Mouse (Mus musculus) limb, embryonic 13.5 days (tissue): ENCODE measurements around the gene Cop1. TPM values are rescaled to one million over a fixed set of nuclear protein-coding genes. Genes with fewer than 3 reads are reported as not detected.

Source experiments
- ATAC-seq: fragments of 200-750 bp; cut with Nextera tagmentation; 2 replicates; pipeline ENCODE4 v1.8.0; 2017; ENCODE audit warnings: low read depth, moderate number of reproducible peaks, moderate TSS enrichment; ENCODE audit not compliant: low FRiP score
- H3K27ac ChIP-seq: fragments of 300-500 bp; sonication (generic); 2 replicates; pipeline ENCODE4 v1.5.1; 2015; ENCODE audit warnings: inconsistent platforms, mild to moderate bottlenecking, moderate library complexity
- H3K27me3 ChIP-seq: fragments of 300-500 bp; sonication (generic); 2 replicates; pipeline ENCODE4 v1.6.1; 2015; ENCODE audit warnings: mild to moderate bottlenecking, inconsistent platforms
- H3K36me3 ChIP-seq: fragments of 300-500 bp; sonication (generic); 2 replicates; pipeline ENCODE4 v1.6.1; 2015; ENCODE audit warnings: inconsistent platforms, mild to moderate bottlenecking, moderate library complexity
- H3K4me1 ChIP-seq: fragments of 300-500 bp; sonication (generic); 2 replicates; pipeline ENCODE4 v1.6.1; 2015; ENCODE audit warnings: inconsistent platforms
- H3K4me2 ChIP-seq: fragments of 300-500 bp; sonication (generic); replicated peaks from 2 replicates; pipeline ENCODE4 v1.6.1; 2015; ENCODE audit warnings: inconsistent platforms, mild to moderate bottlenecking, moderate library complexity
- H3K4me3 ChIP-seq: fragments of 300-500 bp; sonication (generic); 2 replicates; pipeline ENCODE4 v1.5.1; 2015; ENCODE audit warnings: moderate library complexity, mild to moderate bottlenecking, inconsistent platforms
- H3K9ac ChIP-seq: fragments of 300-500 bp; sonication (generic); 2 replicates; pipeline ENCODE4 v1.6.1; 2015; ENCODE audit warnings: mild to moderate bottlenecking, inconsistent platforms
- H3K9me3 ChIP-seq: fragments of 300-500 bp; sonication (generic); 2 replicates; pipeline ENCODE4 v1.6.1; 2016; ENCODE audit warnings: inconsistent platforms
- WGBS: fragments of 180-500 bp; shearing (Covaris S2); methylation state at CpG from one replicate; pipeline ENCODE4 v1.1.7; 2015; 5-methylcytosine and 5-hydroxymethylcytosine counted together
- polyA plus RNA-seq: library from polyadenylated mRNA; unstranded; fragments of >200 nt; fragmentation: Nextera tagmentation; extraction: Ambion mirVana; gene quantifications from 2 replicates; pipeline ENCODE4 v1.2.1, GENCODE M21; 2015

Gene Cop1
- polyA plus RNA-seq, 1 experiment from 2014 or later = 35.2 TPM

DNA sequence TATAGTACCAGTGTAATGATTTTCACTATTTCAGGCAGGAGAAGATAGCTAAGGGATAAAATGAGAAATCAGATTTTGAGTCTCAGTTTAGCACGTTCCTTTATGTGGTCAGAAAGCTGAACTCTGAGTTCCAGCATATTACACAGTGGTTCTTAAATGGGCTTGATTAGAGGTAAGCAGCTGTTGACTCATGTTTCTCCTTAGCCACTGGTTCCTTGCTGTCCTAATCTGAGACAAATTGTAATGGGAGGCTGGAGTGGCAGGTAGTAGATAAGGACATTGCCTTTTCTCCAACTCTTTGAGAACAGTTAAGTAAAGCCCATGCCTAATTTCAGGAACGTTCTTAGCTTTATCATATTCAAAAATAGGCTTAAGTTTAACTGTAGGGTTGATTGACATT is 3.6 kb downstream of the Cop1 start:
- no peak overlapping the region for H3K4me3 ChIP-seq

DNA sequence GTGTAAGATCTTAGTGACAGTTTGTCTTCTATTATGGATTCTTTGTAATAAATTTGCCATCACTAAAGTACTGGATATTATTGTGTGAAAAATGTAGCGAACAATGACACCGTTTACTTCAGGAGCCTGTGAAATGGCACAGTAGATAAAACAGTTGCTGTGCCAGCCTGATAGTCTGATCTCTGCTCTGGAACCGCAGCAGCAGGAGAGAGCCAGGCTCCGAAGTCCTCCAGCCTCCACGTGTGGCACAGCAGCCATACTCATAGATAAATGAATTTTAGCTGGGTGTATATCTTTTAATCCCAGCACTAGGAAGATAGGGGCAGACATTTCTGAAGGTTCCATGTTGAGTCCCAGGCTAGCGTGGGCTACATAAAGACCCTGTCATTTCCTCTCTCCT is 6.0 kb downstream of the Cop1 start:
- no peaks in the 10 kb centered on the region for H3K9me3 ChIP-seq
- no peak overlapping the region for H3K4me2 ChIP-seq
- H3K4me3 ChIP-seq = no peak overlapping the region
- H3K36me3 ChIP-seq = peaks cover 19% of the 10 kb centered on the region
- peaks cover 24% of the 10 kb centered on the region for H3K4me1 ChIP-seq
- H3K9ac ChIP-seq = no peak overlapping the region
- no peak overlapping the region for H3K27ac ChIP-seq
- no peaks in the 10 kb centered on the region for H3K27me3 ChIP-seq
- WGBS = 86% methylated on average over 6 of the region's 6 CpGs
- ATAC-seq = no peak

More for the DNA sequence above, 3.6 kb downstream of the Cop1 start:
- Histone ChIP-seq H3K4me1 (peaks cover 25% of the 10 kb centered on the region), H3K27me3 (no peaks in the 10 kb centered on the region), H3K9me3 (no peaks in the 10 kb centered on the region), H3K4me2 (no peak overlapping the region), H3K9ac (no peak overlapping the region), H3K27ac (no peak overlapping the region), H3K36me3 (peaks cover 10% of the 10 kb centered on the region)
- 75% methylated on average over 2 of the region's 2 CpGs for WGBS
- ATAC-seq = no peak

DNA sequence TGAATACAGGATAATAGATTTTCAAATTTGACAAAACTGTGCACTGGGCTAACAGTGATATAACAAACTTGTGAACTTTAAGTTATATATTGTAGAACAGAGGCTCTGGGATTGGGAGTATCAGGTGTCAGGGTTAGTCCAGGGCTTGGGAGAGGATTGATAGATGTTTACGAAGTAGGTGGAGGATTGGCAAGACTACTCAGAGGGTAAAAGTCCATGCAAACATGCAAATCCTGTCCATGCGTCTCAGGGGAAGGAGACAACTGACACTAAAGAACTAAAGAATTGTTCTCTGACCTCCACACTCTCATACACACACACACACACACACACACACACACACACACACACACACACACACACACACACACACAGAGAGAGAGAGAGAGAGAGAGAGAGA is 18.2 kb downstream of the Cop1 start:
- Histone ChIP-seq H3K9me3 (no peaks in the 10 kb centered on the region), H3K27me3 (no peaks in the 10 kb centered on the region), H3K4me2 (no peak overlapping the region), H3K4me3 (no peak overlapping the region), H3K4me1 (no peaks in the 10 kb centered on the region), H3K36me3 (peaks cover 36% of the 10 kb centered on the region), H3K27ac (no peak overlapping the region), H3K9ac (no peak overlapping the region)
- 80% methylated on average over 2 of the region's 2 CpGs for WGBS
- no peak for ATAC-seq

- no peak overlapping the region for H3K4me2 ChIP-seq
- no peak for ATAC-seq
- H3K4me3 ChIP-seq = no peak overlapping the region
- peaks cover 41% of the 10 kb centered on the region for H3K36me3 ChIP-seq
- no peaks in the 10 kb centered on the region for H3K27me3 ChIP-seq
- 92% methylated on average over 2 of the region's 2 CpGs for WGBS
- no peak overlapping the region for H3K27ac ChIP-seq
- H3K9me3 ChIP-seq = no peaks in the 10 kb centered on the region
- H3K4me1 ChIP-seq = no peaks in the 10 kb centered on the region
- H3K9ac ChIP-seq = no peak overlapping the region
Measured at GRCm38 (mm10) chr1:159253078-159253477, 21.0 kb downstream of the Cop1 start.

DNA sequence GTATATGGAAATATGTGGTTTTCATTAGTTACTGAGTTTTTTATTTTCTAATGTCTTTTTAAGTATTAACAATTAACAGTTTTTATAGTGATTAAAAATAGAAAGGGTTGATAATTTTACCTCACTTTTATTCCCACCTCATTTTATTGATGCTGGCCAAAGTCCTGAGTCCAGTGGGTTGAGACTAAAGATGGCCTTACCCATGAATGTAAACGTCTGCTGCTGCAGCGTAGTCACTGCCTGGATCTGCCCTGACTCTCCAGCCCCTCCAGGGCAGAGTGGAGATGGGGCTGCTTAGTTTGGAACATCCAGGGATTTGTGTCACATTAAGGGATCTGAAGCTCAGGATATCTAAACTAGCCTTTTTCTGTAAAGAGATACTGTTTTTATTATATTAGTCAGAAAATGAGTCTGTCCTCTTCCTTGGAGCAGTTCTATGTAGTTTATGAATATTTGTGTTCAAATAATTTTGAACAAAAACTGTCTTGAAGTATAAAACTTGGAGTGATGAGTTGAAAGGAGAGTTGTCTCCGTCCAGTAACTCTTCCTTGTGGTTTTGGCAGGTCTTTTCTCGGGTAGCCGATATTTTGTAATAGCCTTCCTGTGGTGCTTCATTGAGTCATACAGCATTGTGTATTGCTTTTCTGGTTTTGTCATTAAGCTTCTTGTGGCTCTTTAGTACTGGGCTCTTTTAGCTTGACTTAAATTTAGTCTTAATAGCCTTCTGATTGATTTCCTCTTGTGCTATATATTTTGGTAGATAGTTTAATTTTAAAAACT is 23.0 kb downstream of the Cop1 start:
- no peak for ATAC-seq
- Histone ChIP-seq H3K4me3 (no peak overlapping the region), H3K27ac (no peak overlapping the region), H3K9me3 (no peaks in the 10 kb centered on the region), H3K9ac (no peak overlapping the region), H3K27me3 (no peaks in the 10 kb centered on the region), H3K4me2 (no peak overlapping the region), H3K36me3 (peaks cover 40% of the 10 kb centered on the region), H3K4me1 (no peaks in the 10 kb centered on the region)
- WGBS = 81% methylated on average over 5 of the region's 5 CpGs

- 85% methylated on average over 1 of the region's 1 CpGs for WGBS
- Histone ChIP-seq H3K9ac (no peak overlapping the region), H3K4me2 (no peak overlapping the region), H3K27ac (no peak overlapping the region), H3K4me3 (no peak overlapping the region), H3K36me3 (peaks cover 37% of the 10 kb centered on the region), H3K4me1 (no peaks in the 10 kb centered on the region), H3K27me3 (no peaks in the 10 kb centered on the region), H3K9me3 (no peaks in the 10 kb centered on the region)
- ATAC-seq = no peak
Measured at GRCm38 (mm10) chr1:159256543-159256942, 24.4 kb downstream of the Cop1 start.

DNA sequence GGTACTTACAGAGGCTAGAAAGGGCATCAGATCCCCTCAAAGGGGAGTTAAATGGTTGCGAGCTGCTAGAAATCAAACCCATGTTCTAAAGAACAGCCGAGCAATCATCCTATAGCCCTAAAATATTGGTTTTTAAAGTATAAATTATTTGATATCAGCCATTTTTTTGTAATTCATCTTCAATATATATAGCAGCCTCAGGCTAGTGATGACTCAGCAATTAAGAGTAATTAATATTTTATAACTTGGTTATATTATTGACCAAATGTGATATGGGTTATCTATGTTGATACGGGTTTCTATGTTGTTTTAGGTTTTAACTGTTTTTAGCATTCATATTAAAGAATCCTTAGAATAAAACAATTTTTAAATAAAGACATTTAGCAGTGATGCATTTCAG is 31.7 kb downstream of the Cop1 start:
- 97% methylated on average over 3 of the region's 3 CpGs for WGBS
- Histone ChIP-seq H3K4me2 (no peak overlapping the region), H3K4me1 (no peaks in the 10 kb centered on the region), H3K27me3 (no peaks in the 10 kb centered on the region), H3K9me3 (no peaks in the 10 kb centered on the region), H3K4me3 (no peak overlapping the region), H3K36me3 (peaks cover 17% of the 10 kb centered on the region), H3K9ac (no peak overlapping the region), H3K27ac (no peak overlapping the region)
- no peak for ATAC-seq

DNA sequence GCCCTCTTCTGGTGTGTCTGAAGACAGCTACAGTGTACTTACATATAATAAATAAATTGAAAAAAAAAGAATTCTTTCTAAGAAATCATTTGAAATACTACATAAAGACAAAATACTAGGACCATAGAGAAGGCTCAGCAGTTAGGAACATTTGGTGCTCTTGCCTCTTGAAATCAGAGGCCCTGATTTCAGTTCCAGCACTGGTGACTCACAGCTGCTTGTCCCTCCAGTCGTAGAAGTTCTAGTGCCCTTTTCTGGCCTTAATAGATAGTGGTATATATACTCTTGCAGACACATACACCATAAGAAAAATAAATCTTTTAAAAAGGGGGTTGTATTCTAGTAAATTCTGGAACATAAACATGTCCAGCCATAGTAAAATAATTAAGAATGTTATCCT is 48.0 kb downstream of the Cop1 start:
- Histone ChIP-seq H3K4me3 (no peak overlapping the region), H3K9me3 (no peaks in the 10 kb centered on the region), H3K36me3 (peaks cover 24% of the 10 kb centered on the region), H3K9ac (no peak overlapping the region), H3K27ac (no peak overlapping the region), H3K27me3 (no peaks in the 10 kb centered on the region), H3K4me1 (no peaks in the 10 kb centered on the region), H3K4me2 (no peak overlapping the region)
- WGBS = 88% methylated on average over 1 of the region's 1 CpGs
- ATAC-seq = no peak

DNA sequence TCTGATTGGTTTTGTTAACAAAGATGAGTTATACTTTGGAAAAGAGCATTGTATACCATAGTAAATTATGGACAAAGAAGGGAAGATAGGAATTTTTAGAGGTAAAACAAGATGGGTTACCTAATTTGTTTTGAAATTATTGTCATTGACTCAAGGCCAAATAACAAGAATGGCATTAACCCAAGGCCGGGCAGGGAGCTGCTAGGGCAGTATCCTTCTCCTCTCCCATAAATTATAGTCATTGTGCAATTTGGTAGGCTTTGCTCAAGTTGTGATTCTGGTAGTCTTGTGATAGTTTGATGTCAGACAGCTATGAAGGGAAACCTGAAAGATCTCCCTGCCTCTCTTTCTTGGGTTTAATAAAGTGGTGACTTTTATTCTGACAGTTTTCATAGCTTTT is 49.7 kb downstream of the Cop1 start:
- no peak for ATAC-seq
- H3K27ac ChIP-seq = no peak overlapping the region
- 86% methylated on average over 1 of the region's 1 CpGs for WGBS
- no peak overlapping the region for H3K4me2 ChIP-seq
- H3K4me1 ChIP-seq = no peaks in the 10 kb centered on the region
- H3K9me3 ChIP-seq = no peaks in the 10 kb centered on the region
- no peaks in the 10 kb centered on the region for H3K27me3 ChIP-seq
- H3K4me3 ChIP-seq = no peak overlapping the region
- H3K9ac ChIP-seq = no peak overlapping the region
- H3K36me3 ChIP-seq = peaks cover 27% of the 10 kb centered on the region

DNA sequence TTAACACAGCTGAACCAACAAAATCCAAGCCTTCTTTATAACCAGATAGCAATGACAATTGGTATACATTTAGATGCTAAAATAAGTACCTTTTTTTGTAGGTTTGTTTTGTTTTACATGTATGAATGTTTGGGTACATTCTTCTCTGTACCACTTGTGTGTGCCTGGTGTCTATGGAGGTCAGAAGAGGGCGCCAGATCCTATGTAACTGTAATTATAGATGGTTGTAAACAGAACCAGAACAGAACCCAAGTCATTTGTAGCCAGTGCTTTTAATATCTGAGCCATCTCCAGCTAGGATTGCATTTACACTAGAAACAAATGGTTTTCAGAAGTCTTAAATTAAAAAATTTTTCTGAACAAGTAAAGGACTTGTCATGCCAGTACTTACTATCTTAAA is 54.7 kb downstream of the Cop1 start:
- Histone ChIP-seq H3K9ac (no peak overlapping the region), H3K36me3 (peaks cover 16% of the 10 kb centered on the region), H3K4me1 (no peaks in the 10 kb centered on the region), H3K27ac (no peak overlapping the region), H3K27me3 (no peaks in the 10 kb centered on the region), H3K4me2 (no peak overlapping the region), H3K9me3 (no peaks in the 10 kb centered on the region), H3K4me3 (no peak overlapping the region)
- ATAC-seq = no peak
- 83% methylated on average over 1 of the region's 1 CpGs for WGBS

DNA sequence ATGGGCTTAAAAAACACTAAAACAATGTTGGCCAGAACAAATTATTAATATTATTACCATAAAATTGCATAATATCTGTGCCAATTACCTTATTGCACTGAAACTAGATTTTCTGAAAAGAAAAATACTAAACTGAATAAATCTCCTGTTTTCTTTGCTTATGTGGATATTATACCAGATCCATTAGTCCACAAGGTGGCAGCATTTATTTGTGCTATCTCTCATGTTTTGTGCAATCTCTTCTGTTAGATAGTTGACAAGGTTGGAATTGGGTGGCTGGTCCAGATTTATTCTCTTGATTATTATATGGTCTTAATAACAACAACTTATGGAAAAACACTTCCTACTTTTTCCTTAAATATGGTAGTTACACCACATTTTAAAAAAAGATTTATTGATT is 58.1 kb downstream of the Cop1 start:
- Histone ChIP-seq H3K9ac (no peak overlapping the region), H3K4me1 (no peaks in the 10 kb centered on the region), H3K27me3 (no peaks in the 10 kb centered on the region), H3K27ac (no peak overlapping the region), H3K9me3 (no peaks in the 10 kb centered on the region), H3K36me3 (peaks cover 27% of the 10 kb centered on the region), H3K4me3 (no peak overlapping the region), H3K4me2 (no peak overlapping the region)
- ATAC-seq = no peak

- no peak overlapping the region for H3K27ac ChIP-seq
- no peak overlapping the region for H3K4me2 ChIP-seq
- no peak overlapping the region for H3K4me3 ChIP-seq
- H3K27me3 ChIP-seq = no peaks in the 10 kb centered on the region
- H3K4me1 ChIP-seq = no peaks in the 10 kb centered on the region
- no peak overlapping the region for H3K9ac ChIP-seq
- H3K9me3 ChIP-seq = no peaks in the 10 kb centered on the region
- 83% methylated on average over 2 of the region's 2 CpGs for WGBS
- H3K36me3 ChIP-seq = peaks cover 25% of the 10 kb centered on the region
- no peak for ATAC-seq
Measured at GRCm38 (mm10) chr1:159290859-159291258, 58.7 kb downstream of the Cop1 start.

DNA sequence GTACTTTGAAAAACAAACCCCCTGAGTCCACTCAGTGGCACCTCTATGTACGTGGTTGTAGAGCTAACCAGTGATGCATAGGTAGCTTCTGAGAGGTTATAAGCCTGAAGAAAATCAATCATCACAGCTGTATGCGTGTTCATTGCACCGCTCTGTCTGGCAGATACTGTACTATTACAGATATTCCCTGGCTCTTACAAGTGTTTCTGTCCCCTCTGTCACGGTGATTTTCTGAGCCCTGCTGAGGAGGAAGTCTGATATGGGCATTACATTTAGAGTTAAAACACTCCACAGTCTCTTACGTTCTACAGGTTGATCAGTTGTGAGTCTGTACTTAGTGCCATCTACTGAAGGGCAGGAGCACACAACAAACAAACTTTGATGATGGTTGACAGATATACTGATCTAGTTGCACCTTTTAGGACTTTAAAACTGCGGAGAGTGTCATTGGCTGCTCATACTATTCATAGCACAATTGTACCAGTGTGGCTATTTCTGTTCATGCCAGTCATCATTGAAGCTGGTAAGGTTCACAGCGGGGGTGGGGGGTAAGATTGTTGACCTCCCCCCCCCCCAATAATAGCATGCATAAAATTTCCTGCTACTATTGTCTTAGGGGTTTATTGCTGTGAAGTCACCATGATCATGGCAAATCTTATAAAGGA is 69.4 kb downstream of the Cop1 start:
- Histone ChIP-seq H3K9ac (no peak overlapping the region), H3K9me3 (no peaks in the 10 kb centered on the region), H3K4me1 (no peaks in the 10 kb centered on the region), H3K4me3 (no peak overlapping the region), H3K27ac (no peak overlapping the region), H3K27me3 (no peaks in the 10 kb centered on the region), H3K4me2 (no peak overlapping the region), H3K36me3 (peaks cover 13% of the 10 kb centered on the region)
- 90% methylated on average over 7 of the region's 7 CpGs for WGBS
- ATAC-seq = no peak
